Mouse (Mus musculus) heart, adult 8-10 months (tissue): ENCODE data around the gene AL731706.1. TPM values are rescaled to one million over a fixed set of nuclear protein-coding genes. Genes with fewer than 3 reads are reported as not detected.

Source experiments
- DNase-seq: peaks from one replicate; pipeline ENCODE4 v3.0.0; 2022; ENCODE audit warnings: low spot score
- total RNA-seq, 4 experiments: library from RNA; stranded (reverse); gene quantifications; 2 replicates each; pipeline ENCODE4 v1.2.4; 2022

The AL731706.1 gene
- total RNA-seq, 4 experiments from 2014 or later = 17.6 to 41.2 (median 31.2) TPM

GRCm38 (mm10) chr2:136835882-136836281 is 55.3 kb downstream of the AL731706.1 start:
- DNase-seq = no peak

- DNase-seq = peak; percentile 6
Measured at GRCm38 (mm10) chr2:136834715-136835075, 56.5 kb downstream of the AL731706.1 start.

- no peak for DNase-seq
Measured at GRCm38 (mm10) chr2:136833976-136834714, 57.0 kb downstream of the AL731706.1 start.

DNA sequence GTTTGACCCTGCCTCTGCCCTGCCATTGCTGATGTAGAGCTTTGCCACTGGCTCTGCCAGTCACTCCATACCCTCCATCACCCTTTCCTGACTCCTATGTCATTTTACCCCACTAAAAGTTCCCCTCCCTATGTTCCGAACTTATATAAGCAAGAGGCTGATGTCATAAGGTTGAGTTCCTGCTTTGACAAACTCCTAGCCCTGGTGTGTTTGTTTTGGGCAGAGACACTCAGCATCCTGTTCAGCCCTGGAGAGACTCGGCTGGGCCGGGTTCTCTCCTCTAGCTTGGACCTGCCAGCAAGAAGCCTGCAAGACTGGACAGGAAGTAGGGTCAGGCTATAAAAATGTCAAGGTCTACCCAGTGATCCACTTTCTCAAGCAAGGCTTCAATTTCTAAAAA is 58.3 kb downstream of the AL731706.1 start:
- DNase-seq = peak; percentile 35

Other genes starting within 250 kb of the AL731706.1 start
- under 1 TPM; 0.17 to 0.82 (median 0.48) TPM for gene Snap25, start 177.9 kb downstream of the AL731706.1 start, total RNA-seq
- gene AL731706.2, start 5.7 kb downstream of the AL731706.1 start, total RNA-seq = 10 to 100 TPM; 18.8 to 61.2 (median 25.1) TPM
- gene Slx4ip, start 171 bp downstream of the AL731706.1 start, total RNA-seq = 1 to 10 TPM; 1.3 to 2.0 (median 1.5) TPM
- 10 to 100 TPM; 31.7 to 55.5 (median 44.6) TPM for gene Mkks, start within 50 bp of the AL731706.1 start, total RNA-seq
- gene Jag1, start 225.3 kb upstream of the AL731706.1 start, total RNA-seq = 10 to 100 TPM in 1 of 4 experiments, 1 to 10 TPM in 3; 8.4 to 10.0 (median 9.1) TPM